In genomic region chr14:9337107-9337506, GRCm38 (mm10) we compare ENCODE assay signal across 12 mouse cellular contexts.
DNase-seq lines count a peak whose midpoint lies in the region; ATAC-seq and TF ChIP-seq lines count a peak whose summit lies in the region.
"Had no signal": no experiment of that assay in that cellular context is flagged by ENCODE, and none has a peak within 500 bp of the region (broad histone marks: within the 10 kb centered on the region; RNA-seq: fewer than 3 reads in every experiment).

No protein-coding gene starts in this region.

- no peak for TF ChIP-seq EP300 in stomach, postnatal 0 days (optimal IDR thresholded peaks at IDR 0.05)

- 66% methylated on average over 3 of the region's 3 CpGs for WGBS in kidney, embryonic 16.5 days
- WGBS in hindbrain, embryonic 15.5 days: 49% methylated on average over 3 of the region's 3 CpGs
- WGBS in stomach, postnatal 0 days: 43% methylated on average over 3 of the region's 3 CpGs

- H3K4me3 ChIP-seq in kidney, embryonic 16.5 days (ENCODE audit: low read length): no peak overlapping the region
- H3K4me3 ChIP-seq in hindbrain, embryonic 15.5 days: no peak overlapping the region
- no peak overlapping the region for H3K4me3 ChIP-seq in stomach, postnatal 0 days (ENCODE audit: low read depth, low read length)
- H3K4me3 ChIP-seq: lung, embryonic 15.5 days had no signal

- H3K4me2 ChIP-seq in kidney, embryonic 16.5 days (replicated peaks; ENCODE audit: low read depth, low read length): no peak overlapping the region
- H3K4me2 ChIP-seq in hindbrain, embryonic 15.5 days: no peak overlapping the region
- H3K4me2 ChIP-seq in stomach, postnatal 0 days (replicated peaks; ENCODE audit: low read depth): no peak overlapping the region
- H3K4me2 ChIP-seq: lung, embryonic 15.5 days had no signal

- H3K27ac ChIP-seq in kidney, embryonic 16.5 days (ENCODE audit: low read length): no peak overlapping the region
- no peak overlapping the region for H3K27ac ChIP-seq in hindbrain, embryonic 15.5 days (replicated peaks)
- no peak overlapping the region for H3K27ac ChIP-seq in stomach, postnatal 0 days (replicated peaks)
- H3K27ac ChIP-seq: lung, embryonic 15.5 days had no signal

- no peak for ATAC-seq in kidney, embryonic 16.5 days (ENCODE audit: low FRiP score, low TSS enrichment)
- ATAC-seq in hindbrain, embryonic 15.5 days (ENCODE audit: low FRiP score, low read depth): peak; percentile 79
- no peak for ATAC-seq in stomach, postnatal 0 days (ENCODE audit: low FRiP score, low TSS enrichment)

- TF ChIP-seq CTCF in stomach, postnatal 0 days (IDR thresholded peaks at IDR 0.05; ENCODE audit: low read depth): no peak

- DNase-seq in cerebellum, adult 9-11 months: peak; percentile 2
- DNase-seq in cerebellum, postnatal 4 days (ENCODE audit: low spot score in 2 of 2): no peak
- peak; percentile 13 to 51 for DNase-seq in kidney, adult 8-10 months
- peak; percentile 12 for DNase-seq in adrenal gland, adult 8-10 months
- no peak for DNase-seq in right cerebral cortex, adult 2 months (ENCODE audit: low spot score in 2 of 2)
- no peak for DNase-seq in stomach, postnatal 0 days (ENCODE audit: low spot score)
- DNase-seq: embryo, embryonic 11 days; layer of hippocampus, adult 9-11 months; spleen, adult 18-20 months had no signal

- no peaks in the 10 kb centered on the region for H3K9me3 ChIP-seq in kidney, embryonic 16.5 days (ENCODE audit: low read length)
- no peaks in the 10 kb centered on the region for H3K9me3 ChIP-seq in hindbrain, embryonic 15.5 days
- H3K9me3 ChIP-seq in stomach, postnatal 0 days (ENCODE audit: control insufficient read depth, low read length): no peaks in the 10 kb centered on the region
- H3K9me3 ChIP-seq: lung, embryonic 15.5 days had no signal

- no peaks in the 10 kb centered on the region for H3K27me3 ChIP-seq in kidney, embryonic 16.5 days (ENCODE audit: insufficient read depth, low read length)
- H3K27me3 ChIP-seq in hindbrain, embryonic 15.5 days: no peaks in the 10 kb centered on the region
- H3K27me3 ChIP-seq in stomach, postnatal 0 days (ENCODE audit: control insufficient read depth, insufficient read depth, low read length): no peaks in the 10 kb centered on the region
- H3K27me3 ChIP-seq: lung, embryonic 15.5 days had no signal

- H3K36me3 ChIP-seq in kidney, embryonic 16.5 days (ENCODE audit: insufficient read depth, low read length): no peaks in the 10 kb centered on the region
- no peaks in the 10 kb centered on the region for H3K36me3 ChIP-seq in hindbrain, embryonic 15.5 days
- no peaks in the 10 kb centered on the region for H3K36me3 ChIP-seq in stomach, postnatal 0 days (ENCODE audit: control insufficient read depth, insufficient read depth, low read length)
- H3K36me3 ChIP-seq: lung, embryonic 15.5 days had no signal

- H3K4me1 ChIP-seq in kidney, embryonic 16.5 days (ENCODE audit: insufficient read depth, low read length): no peaks in the 10 kb centered on the region
- no peaks in the 10 kb centered on the region for H3K4me1 ChIP-seq in hindbrain, embryonic 15.5 days (replicated peaks)
- H3K4me1 ChIP-seq in stomach, postnatal 0 days (replicated peaks; ENCODE audit: control insufficient read depth, insufficient read depth): no peaks in the 10 kb centered on the region

- no peak overlapping the region for H3K9ac ChIP-seq in kidney, embryonic 16.5 days (replicated peaks; ENCODE audit: low read length)
- no peak overlapping the region for H3K9ac ChIP-seq in hindbrain, embryonic 15.5 days
- no peak overlapping the region for H3K9ac ChIP-seq in stomach, postnatal 0 days (ENCODE audit: low read length)
- H3K9ac ChIP-seq: lung, embryonic 15.5 days had no signal

Comparison
In these comparisons a context has a peak if more than half of its experiments do, and no peak if none do; other contexts are left out.
1. DNase-seq: peak in cerebellum, adult 9-11 months (single experiment), kidney, adult 8-10 months (2 of 2) and adrenal gland, adult 8-10 months (single experiment); none in cerebellum, postnatal 4 days (0 of 2), right cerebral cortex, adult 2 months (0 of 2) and stomach, postnatal 0 days (single experiment).